Mouse (Mus musculus): Measurements from ENCODE around the gene Ano8. TPM values are rescaled to one million over a fixed set of nuclear protein-coding genes. Genes with fewer than 3 reads are reported as not detected.

Gene Ano8
- polyA plus RNA-seq, 2 experiments = 0.14 to 1.7 TPM

- Histone ChIP-seq H3K9me3 (ENCODE audit: control insufficient read depth, low read length) (no peaks in the 10 kb centered on the region), H3K4me1 (replicated peaks; ENCODE audit: control insufficient read depth in 2 of 2, insufficient read depth in 2 of 2, low read length in 1 of 2) (peaks cover 0 to 8% of the 10 kb centered on the region in 2 experiments; a peak in 2 of 4 replicates), H3K4me3 (ENCODE audit: insufficient read depth in 1 of 2, low read depth in 2 of 2, low read length in 2 of 2) (peak overlapping the region in 1 of 2 experiments; percentile 54; a peak in 2 of 4 replicates), H3K36me3 (replicated peaks; ENCODE audit: control insufficient read depth, insufficient read depth, low read depth) (peaks cover 13% of the 10 kb centered on the region), H3K27ac (no peak overlapping the region), H3K9ac (replicated peaks) (peak overlapping the region; percentile 54; the same call in 1 of the 2 replicates), H3K27me3 (ENCODE audit: control insufficient read depth, insufficient read depth, low read length) (no peaks in the 10 kb centered on the region), H3K4me2 (ENCODE audit: low read depth) (peak overlapping the region; percentile 82)
- ATAC-seq (ENCODE audit: insufficient read depth) (no peak), DNase-seq (ENCODE audit: low read depth in 3 of 3, low spot score in 3 of 3) (no peak)
- no peak for TF ChIP-seq EP300 (IDR thresholded peaks at IDR 0.05; ENCODE audit: low read depth)
- TF ChIP-seq CTCF (IDR thresholded peaks at IDR 0.05; ENCODE audit: low read depth) = no peak
- 28% methylated on average over 4 of the region's 4 CpGs for WGBS (ENCODE audit: insufficient replicate concordance)
Measured at GRCm38 (mm10) chr8:71475702-71476075, 10.1 kb downstream of the Ano8 start.

DNA sequence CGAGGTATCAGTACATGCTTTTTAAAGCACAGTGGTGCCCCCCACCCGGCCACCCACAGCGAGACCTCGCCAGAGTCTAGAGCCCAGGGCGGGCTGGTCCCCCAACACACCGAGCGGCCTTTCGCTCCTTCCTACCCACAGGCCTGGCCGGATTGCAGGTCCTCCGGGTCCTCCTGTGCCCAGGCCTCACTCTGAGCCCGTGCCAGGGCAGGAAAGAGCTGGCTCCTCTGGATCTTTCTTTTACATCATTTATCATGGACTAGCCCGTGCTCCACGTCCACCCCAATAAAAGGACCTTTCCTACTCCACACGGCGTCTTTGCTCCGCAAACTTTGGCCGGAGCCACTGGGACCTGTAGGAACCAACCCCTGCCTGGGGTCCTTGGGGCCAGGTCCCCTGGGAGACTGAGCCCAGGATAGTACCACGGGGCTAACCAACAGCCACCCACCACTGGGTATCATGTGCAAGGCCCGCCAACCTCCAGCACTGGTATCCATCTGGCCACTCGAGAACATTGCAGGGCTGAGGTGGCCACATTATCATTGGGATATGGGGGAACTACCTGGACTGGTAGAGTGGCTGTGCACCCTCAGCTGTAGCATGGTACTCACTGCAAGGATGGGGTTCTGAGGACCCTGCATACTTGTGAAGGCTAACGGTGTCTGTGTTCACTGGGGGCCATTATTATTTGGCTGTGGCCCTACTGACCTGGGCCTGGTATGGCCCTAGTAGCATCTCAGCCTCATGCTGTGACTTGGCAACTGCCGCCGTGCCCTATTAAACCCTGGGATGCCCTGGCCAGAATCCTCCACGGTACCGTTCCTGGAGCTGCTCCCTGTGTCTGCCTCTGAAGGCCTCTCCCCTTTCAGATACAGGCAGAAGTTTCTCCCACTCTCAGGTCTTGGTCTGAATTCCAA lies 10.7 kb downstream of the Ano8 start:
- no peak for DNase-seq (ENCODE audit: low read depth in 3 of 3, low spot score in 3 of 3)
- Histone ChIP-seq H3K27ac (no peak overlapping the region), H3K9me3 (ENCODE audit: control insufficient read depth, low read length) (no peaks in the 10 kb centered on the region), H3K9ac (replicated peaks) (no peak overlapping the region), H3K36me3 (replicated peaks; ENCODE audit: control insufficient read depth, insufficient read depth, low read depth) (peaks cover 13% of the 10 kb centered on the region), H3K4me1 (replicated peaks; ENCODE audit: control insufficient read depth in 2 of 2, insufficient read depth in 2 of 2, low read length in 1 of 2) (peaks cover 2 to 9% of the 10 kb centered on the region in 2 experiments; a peak in 3 of 4 replicates), H3K4me3 (ENCODE audit: insufficient read depth in 1 of 2, low read depth in 2 of 2, low read length in 2 of 2) (no peak overlapping the region), H3K27me3 (ENCODE audit: control insufficient read depth, insufficient read depth, low read length) (no peaks in the 10 kb centered on the region), H3K4me2 (ENCODE audit: low read depth) (no peak overlapping the region; the same call in 1 of the 2 replicates)
- no peak for TF ChIP-seq CTCF (IDR thresholded peaks at IDR 0.05; ENCODE audit: low read depth)
- no peak for TF ChIP-seq EP300 (IDR thresholded peaks at IDR 0.05; ENCODE audit: low read depth)
- WGBS (ENCODE audit: insufficient replicate concordance) = 84% methylated on average over 25 of the region's 25 CpGs
- no peak for ATAC-seq (ENCODE audit: insufficient read depth)

DNA sequence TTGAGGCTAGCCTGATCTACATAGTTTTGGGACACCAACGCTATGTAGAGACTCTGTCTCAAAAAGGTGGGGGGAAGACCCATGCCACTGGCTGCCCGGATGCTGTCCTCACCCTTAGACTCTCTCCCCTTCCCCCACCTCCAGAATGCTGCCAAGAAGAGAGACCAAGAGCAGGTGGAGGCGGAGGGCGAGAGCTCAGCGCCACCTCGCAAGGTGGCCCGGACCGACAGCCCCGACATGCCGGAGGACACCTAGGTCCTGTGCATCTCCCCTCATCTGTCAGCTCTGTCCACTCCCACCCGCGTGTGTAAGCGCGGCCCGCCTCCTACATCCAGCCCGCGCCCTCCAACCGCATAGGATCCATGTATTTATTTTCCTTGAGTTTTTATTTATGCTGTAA lies 11.4 kb downstream of the Ano8 start:
- peaks cover 13% of the 10 kb centered on the region for H3K36me3 ChIP-seq (replicated peaks; ENCODE audit: control insufficient read depth, insufficient read depth, low read depth)
- no peaks in the 10 kb centered on the region for H3K9me3 ChIP-seq (ENCODE audit: control insufficient read depth, low read length)

DNA sequence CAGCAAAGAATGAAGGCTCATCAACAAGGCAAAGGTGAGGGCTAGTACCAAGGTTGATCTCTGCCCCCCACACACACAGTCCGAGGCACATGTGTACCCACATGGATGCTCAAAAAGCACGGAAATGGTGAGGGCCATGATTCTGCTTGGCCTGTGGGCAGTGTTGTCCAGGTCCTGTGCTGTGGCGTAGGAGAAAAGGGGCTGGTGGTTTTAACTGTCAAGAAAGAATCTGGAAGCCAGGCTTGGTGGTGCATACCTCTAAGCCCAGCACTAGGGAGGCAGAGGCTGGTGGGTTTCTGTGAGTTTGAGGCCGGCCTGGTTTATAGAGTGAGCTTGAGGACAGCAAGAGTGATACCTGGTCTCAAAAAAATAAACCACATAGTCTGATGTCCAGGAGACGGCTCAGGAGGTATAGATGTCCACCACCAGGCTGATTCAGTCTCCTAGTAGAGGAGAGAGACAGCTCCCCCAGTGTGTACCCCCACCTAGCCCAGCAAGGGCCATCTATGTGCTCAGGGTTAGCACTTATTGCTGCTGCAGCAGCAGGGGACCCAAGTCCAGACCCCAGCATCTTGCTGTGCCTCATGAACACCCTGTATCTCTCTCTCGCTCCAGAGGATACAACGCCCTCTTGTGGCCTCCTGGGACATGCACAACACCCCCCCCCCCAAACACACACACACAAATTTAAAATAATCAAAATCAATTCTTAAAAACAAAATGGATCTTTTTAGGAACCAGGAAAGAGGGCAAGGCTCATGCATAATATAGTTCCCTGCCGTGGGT lies 13.0 kb downstream of the Ano8 start:
- Histone ChIP-seq H3K27me3 (ENCODE audit: control insufficient read depth, insufficient read depth, low read length) (no peaks in the 10 kb centered on the region), H3K4me3 (ENCODE audit: insufficient read depth in 1 of 2, low read depth in 2 of 2, low read length in 2 of 2) (no peak overlapping the region), H3K4me2 (ENCODE audit: low read depth) (no peak overlapping the region), H3K9ac (replicated peaks) (no peak overlapping the region), H3K27ac (no peak overlapping the region), H3K9me3 (ENCODE audit: control insufficient read depth, low read length) (no peaks in the 10 kb centered on the region), H3K4me1 (replicated peaks; ENCODE audit: control insufficient read depth in 2 of 2, insufficient read depth in 2 of 2, low read length in 1 of 2) (peaks cover 8 to 14% of the 10 kb centered on the region in 2 experiments), H3K36me3 (replicated peaks; ENCODE audit: control insufficient read depth, insufficient read depth, low read depth) (peaks cover 13% of the 10 kb centered on the region)
- 88% methylated on average over 8 of the region's 8 CpGs for WGBS (ENCODE audit: insufficient replicate concordance)
- ATAC-seq (ENCODE audit: insufficient read depth) (no peak), DNase-seq (ENCODE audit: low read depth in 3 of 3, low spot score in 3 of 3) (no peak)
- peak; percentile 46 for TF ChIP-seq CTCF (IDR thresholded peaks at IDR 0.05; ENCODE audit: low read depth)
- TF ChIP-seq EP300 (IDR thresholded peaks at IDR 0.05; ENCODE audit: low read depth) = no peak

More for the DNA sequence above, 11.4 kb downstream of the Ano8 start:
- Histone ChIP-seq H3K27me3 (ENCODE audit: control insufficient read depth, insufficient read depth, low read length) (no peaks in the 10 kb centered on the region), H3K27ac (no peak overlapping the region), H3K4me3 (ENCODE audit: insufficient read depth in 1 of 2, low read depth in 2 of 2, low read length in 2 of 2) (no peak overlapping the region), H3K4me2 (ENCODE audit: low read depth) (no peak overlapping the region), H3K9ac (replicated peaks) (no peak overlapping the region), H3K4me1 (replicated peaks; ENCODE audit: control insufficient read depth in 2 of 2, insufficient read depth in 2 of 2, low read length in 1 of 2) (peaks cover 8 to 12% of the 10 kb centered on the region in 2 experiments)
- no peak for TF ChIP-seq EP300 (IDR thresholded peaks at IDR 0.05; ENCODE audit: low read depth)
- TF ChIP-seq CTCF (IDR thresholded peaks at IDR 0.05; ENCODE audit: low read depth) = no peak
- DNase-seq (ENCODE audit: low read depth in 3 of 3, low spot score in 3 of 3) (no peak), ATAC-seq (ENCODE audit: insufficient read depth) (no peak)
- 90% methylated on average over 18 of the region's 18 CpGs for WGBS (ENCODE audit: insufficient replicate concordance)

DNA sequence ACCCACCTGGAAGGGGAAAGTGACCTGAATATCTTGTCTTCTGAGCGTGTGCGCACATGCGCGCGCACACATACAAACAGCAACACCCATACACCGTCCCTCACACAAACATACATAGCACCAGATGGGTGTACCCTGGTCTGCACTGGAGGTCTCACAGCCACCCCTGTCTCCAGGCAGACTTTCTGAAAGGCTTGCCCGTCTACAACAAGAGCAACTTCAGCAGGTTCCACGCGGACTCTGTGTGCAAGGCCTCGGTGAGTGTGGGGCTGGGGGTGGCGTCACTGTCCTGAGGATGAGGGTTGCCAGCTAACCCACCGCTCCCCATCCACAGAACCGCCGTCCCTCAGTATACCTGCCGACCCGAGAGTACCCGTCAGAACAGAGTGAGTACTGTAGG lies 13.9 kb downstream of the Ano8 start:
- Histone ChIP-seq H3K36me3 (replicated peaks; ENCODE audit: control insufficient read depth, insufficient read depth, low read depth) (peaks cover 13% of the 10 kb centered on the region), H3K4me2 (ENCODE audit: low read depth) (no peak overlapping the region), H3K4me1 (replicated peaks; ENCODE audit: control insufficient read depth in 2 of 2, insufficient read depth in 2 of 2, low read length in 1 of 2) (peaks cover 8% of the 10 kb centered on the region in 2 experiments), H3K4me3 (ENCODE audit: insufficient read depth in 1 of 2, low read depth in 2 of 2, low read length in 2 of 2) (no peak overlapping the region), H3K9me3 (ENCODE audit: control insufficient read depth, low read length) (no peaks in the 10 kb centered on the region), H3K9ac (replicated peaks) (no peak overlapping the region), H3K27me3 (ENCODE audit: control insufficient read depth, insufficient read depth, low read length) (no peaks in the 10 kb centered on the region), H3K27ac (no peak overlapping the region)
- TF ChIP-seq CTCF (IDR thresholded peaks at IDR 0.05; ENCODE audit: low read depth) (no peak), EP300 (IDR thresholded peaks at IDR 0.05; ENCODE audit: low read depth) (no peak)
- ATAC-seq (ENCODE audit: insufficient read depth) (no peak), DNase-seq (ENCODE audit: low read depth in 3 of 3, low spot score in 3 of 3) (no peak)
- WGBS (ENCODE audit: insufficient replicate concordance) = 85% methylated on average over 17 of the region's 17 CpGs
